Mouse (Mus musculus) brain, embryonic 14.5 days (tissue): ENCODE data around the gene Pdzd8. TPM values are rescaled to one million over a fixed set of nuclear protein-coding genes. Genes with fewer than 3 reads are reported as not detected.
A peak's percentile ranks its signal among the peaks of the same experiment; 100 is the strongest.

Source experiments
- DNase-seq: peaks from one replicate; pipeline ENCODE4 v3.0.0-alpha.2; 2011; ENCODE audit warnings: low read depth
- CTCF ChIP-seq: fragments of 200-500 bp; IDR thresholded peaks from 2 replicates; pipeline ENCODE4 v1.5.1; 2012; ENCODE audit warnings: inconsistent platforms, mild to moderate bottlenecking, moderate library complexity, borderline replicate concordance; ENCODE audit not compliant: insufficient read depth, insufficient read length; ENCODE audit errors: extremely low read depth
- POLR2A ChIP-seq: fragments of 200-500 bp; IDR thresholded peaks from 2 replicates; pipeline ENCODE4 v1.6.1; 2012; ENCODE audit warnings: mild to moderate bottlenecking, inconsistent platforms, borderline replicate concordance; ENCODE audit not compliant: poor library complexity, insufficient read depth, insufficient read length, severe bottlenecking; ENCODE audit errors: extremely low read depth
- polyA plus RNA-seq: library from polyadenylated mRNA; depleted of rRNA; stranded (reverse); fragments of >200 nt; gene quantifications from 2 replicates; pipeline ENCODE4 v1.2.3, GENCODE M21; 2012

Gene Pdzd8
- polyA plus RNA-seq, 1 experiment = 18.8 TPM

DNA sequence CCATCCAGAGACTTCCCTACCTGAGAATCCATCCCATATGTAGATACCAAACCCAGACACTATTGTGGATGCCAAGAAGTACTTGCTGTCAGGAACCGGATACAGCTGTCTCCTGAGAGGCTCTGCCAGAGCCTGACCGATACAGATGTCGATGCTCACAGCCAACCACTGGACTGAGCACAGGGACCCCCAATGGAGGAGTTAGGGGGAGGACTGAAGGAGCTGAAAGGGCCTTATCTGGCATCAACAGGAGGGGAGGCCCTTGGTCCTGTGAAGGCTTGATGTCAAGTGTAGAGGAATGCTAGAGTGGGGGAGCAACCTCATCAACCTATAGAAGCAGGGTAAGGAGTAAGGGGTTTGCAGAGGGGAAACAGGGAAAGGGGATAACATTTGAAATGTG is 7.2 kb upstream of the Pdzd8 start:
- no peak for TF ChIP-seq POLR2A
- TF ChIP-seq CTCF = no peak
- DNase-seq = no peak

- DNase-seq = no peak
- TF ChIP-seq POLR2A = no peak
- TF ChIP-seq CTCF = no peak
These were observed 5.7 kb upstream of the Pdzd8 start for GRCm38 (mm10) chr19:59351151-59351889.

- DNase-seq = no peak
These were observed 4.8 kb upstream of the Pdzd8 start for GRCm38 (mm10) chr19:59350273-59350903.

GRCm38 (mm10) chr19:59349329-59349960 is 3.9 kb upstream of the Pdzd8 start:
- TF ChIP-seq CTCF (no peak), POLR2A (no peak)
- DNase-seq = no peak

More at GRCm38 (mm10) chr19:59350273-59350903, 4.8 kb upstream of the Pdzd8 start:
- TF ChIP-seq CTCF = no peak
- no peak for TF ChIP-seq POLR2A

DNA sequence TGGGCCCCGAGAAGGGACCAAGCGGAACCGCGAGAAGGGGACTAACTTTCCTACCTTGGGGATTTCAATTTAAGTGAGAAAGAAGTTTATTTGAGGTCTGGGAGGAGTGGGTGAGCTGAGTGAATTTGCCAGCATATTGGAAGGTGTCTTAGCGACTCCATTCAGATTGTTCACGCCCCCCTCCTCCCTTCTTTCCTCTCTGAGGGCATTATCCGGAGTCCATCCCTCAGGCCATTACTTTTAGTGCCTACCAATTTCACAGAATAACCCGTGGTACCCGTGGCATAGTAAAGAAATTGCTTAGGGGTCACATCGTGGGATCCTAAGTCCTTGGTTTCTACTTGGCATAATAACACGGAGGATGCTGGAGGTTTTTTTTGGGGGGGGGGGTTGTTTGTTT is 745 bp upstream of the Pdzd8 start:
- no peak for TF ChIP-seq CTCF
- no peak for TF ChIP-seq POLR2A

GRCm38 (mm10) chr19:59345081-59345657 is 411 bp downstream of the Pdzd8 start:
- DNase-seq = peak; percentile 55
- TF ChIP-seq POLR2A = no peak
- 0 out of 2 replicates have a peak, but pooled peaks have one; percentile 14 for TF ChIP-seq CTCF

More for the DNA sequence above, 745 bp upstream of the Pdzd8 start:
- DNase-seq = no peak

DNA sequence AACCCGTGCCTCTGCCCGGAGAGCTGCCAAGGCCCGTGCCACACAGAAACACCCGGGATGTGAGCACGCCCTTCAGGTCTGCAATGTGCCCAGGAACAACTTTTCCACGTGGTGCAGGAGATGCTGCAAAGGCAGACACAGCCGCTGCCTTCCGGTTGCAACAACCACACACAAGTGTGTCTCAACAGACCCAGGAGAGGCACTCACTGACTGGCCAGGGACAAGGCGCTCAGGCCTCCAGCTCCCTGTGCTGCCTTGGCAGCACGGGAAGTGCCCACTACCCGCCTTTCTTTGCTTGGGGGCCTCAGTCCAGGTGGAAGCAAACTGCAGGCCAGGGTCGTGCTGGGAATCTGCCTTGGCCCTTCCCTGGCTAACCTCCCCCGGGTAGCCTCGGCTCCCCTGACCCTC is 1.3 kb downstream of the Pdzd8 start:
- TF ChIP-seq POLR2A (no peak), CTCF (no peak)
- DNase-seq = peak; percentile 42

- no peak for DNase-seq
- TF ChIP-seq CTCF (no peak), POLR2A (no peak)
These were observed 2.6 kb downstream of the Pdzd8 start for GRCm38 (mm10) chr19:59342964-59343363.

DNA sequence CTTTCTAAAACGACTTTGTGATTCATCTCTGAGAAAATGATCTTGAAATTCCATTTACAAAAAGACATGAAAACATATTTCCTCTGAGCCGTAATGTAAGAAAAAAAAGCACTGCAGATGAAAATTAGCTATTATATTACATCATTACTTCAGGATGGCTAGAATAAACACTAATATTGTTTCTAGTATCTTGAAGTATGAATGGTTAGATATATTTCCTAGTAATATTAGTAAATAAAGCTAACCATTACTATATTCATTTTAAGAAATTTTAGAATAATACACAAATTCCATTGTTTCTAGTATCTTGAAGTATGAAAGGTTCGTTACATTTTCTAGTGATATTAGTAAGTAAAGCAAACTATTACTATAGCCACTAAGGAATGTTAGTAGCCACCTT is 5.7 kb downstream of the Pdzd8 start:
- TF ChIP-seq POLR2A (no peak), CTCF (no peak)
- DNase-seq = no peak

GRCm38 (mm10) chr19:59337872-59338681 is 7.5 kb downstream of the Pdzd8 start:
- peak; percentile 24 for DNase-seq
- TF ChIP-seq CTCF (no peak), POLR2A (no peak)

- no peak for TF ChIP-seq CTCF
- no peak for TF ChIP-seq POLR2A
- no peak for DNase-seq
These were observed 8.9 kb downstream of the Pdzd8 start for GRCm38 (mm10) chr19:59336655-59337054.

DNA sequence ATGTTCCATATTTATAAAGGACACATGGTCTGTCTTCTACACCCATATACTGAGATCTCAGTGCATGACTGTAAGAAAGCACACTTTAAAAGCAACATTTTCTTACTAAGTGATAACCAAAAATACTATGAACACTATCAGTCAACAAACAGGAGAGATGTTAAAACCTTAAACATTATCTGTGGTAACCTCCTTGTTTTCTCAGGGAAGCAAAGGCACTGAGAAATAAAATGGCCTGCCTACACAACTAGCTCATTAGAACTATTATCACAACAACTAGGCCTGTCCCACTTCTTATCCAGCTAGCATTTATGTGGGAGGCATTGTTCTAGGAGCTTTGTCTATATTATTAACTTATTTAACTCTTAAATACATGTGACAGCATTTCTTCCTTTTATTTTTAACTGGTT is 14.8 kb downstream of the Pdzd8 start:
- no peak for DNase-seq
- TF ChIP-seq POLR2A = no peak
- TF ChIP-seq CTCF = no peak
